Mouse (Mus musculus) cerebellum, adult 2 months (tissue): ENCODE measurements around the gene Tmem198b. TPM values are rescaled to one million over a fixed set of nuclear protein-coding genes. Genes with fewer than 3 reads are reported as not detected.

Experiments used
- DNase-seq, 2 experiments: peaks; one replicate each; pipeline ENCODE4 v3.0.0; 2021
- H3K27ac ChIP-seq: fragments of 200-500 bp; 2 replicates; pipeline ENCODE4 v1.5.1; 2012; ENCODE audit warnings: low read length, control low read depth, inconsistent platforms; ENCODE audit not compliant: insufficient read depth
- H3K27me3 ChIP-seq: fragments of 200-500 bp; 2 replicates; pipeline ENCODE4 v1.6.1; 2012; ENCODE audit warnings: inconsistent platforms, mild to moderate bottlenecking, low read length, moderate library complexity; ENCODE audit not compliant: control insufficient read depth, insufficient read depth
- H3K4me1 ChIP-seq: fragments of 200-500 bp; 2 replicates; pipeline ENCODE4 v1.6.1; 2011; ENCODE audit warnings: low read length; ENCODE audit not compliant: control insufficient read depth, insufficient read depth
- H3K4me3 ChIP-seq: fragments of 200-500 bp; replicated peaks from 2 replicates; pipeline ENCODE3; 2011; ENCODE audit warnings: mild to moderate bottlenecking, low read depth, low read length, control low read depth; ENCODE audit not compliant: insufficient read depth
- CTCF ChIP-seq: fragments of 200-500 bp; IDR thresholded peaks from 2 replicates; pipeline ENCODE4 v1.5.1; 2011; ENCODE audit warnings: low read depth, mild to moderate bottlenecking, control low read depth, low read length, moderate library complexity, borderline replicate concordance; ENCODE audit not compliant: insufficient read depth
- POLR2A ChIP-seq: fragments of 200-500 bp; IDR thresholded peaks from 2 replicates; pipeline ENCODE4 v1.6.1; 2011; ENCODE audit warnings: low read length, control low read depth, borderline replicate concordance; ENCODE audit not compliant: insufficient read depth
- whole genome bisulfite sequencing: fragments of 180-500 bp; shearing (Covaris S2); methylation state at CpG from one replicate; pipeline ENCODE4 v1.1.7; 2018; 5-methylcytosine and 5-hydroxymethylcytosine counted together
- polyA plus RNA-seq: library from polyadenylated mRNA; depleted of rRNA; stranded (reverse); fragments of >200 nt; gene quantifications from 2 replicates; pipeline ENCODE4 v1.2.3, GENCODE M21; 2012; rRNA removed

Tmem198b gene
- polyA plus RNA-seq, 1 experiment = 26.4 TPM

DNA sequence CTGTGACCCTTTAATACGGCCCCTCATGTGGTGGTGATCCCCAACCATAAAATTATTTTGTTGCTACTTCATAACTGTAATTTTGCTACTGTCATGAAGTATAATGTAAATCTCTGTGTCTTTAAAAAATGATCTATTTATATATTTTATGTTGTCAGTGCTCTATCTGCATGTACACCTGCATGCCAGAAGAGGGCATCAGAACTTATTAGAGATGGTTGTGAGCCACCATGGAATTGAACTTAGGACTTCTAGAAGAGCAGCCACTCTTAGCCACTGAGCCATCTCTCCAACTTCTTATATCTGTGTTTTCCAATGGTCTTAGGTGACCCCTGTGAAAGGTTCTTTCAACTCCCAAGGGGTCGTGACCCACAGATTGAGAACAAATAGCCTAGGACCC is 31.3 kb downstream of the Tmem198b start:
- Histone ChIP-seq H3K4me1 (no peaks in the 10 kb centered on the region), H3K4me3 (no peak overlapping the region), H3K27me3 (no peaks in the 10 kb centered on the region), H3K27ac (no peak overlapping the region)
- no peak for DNase-seq
- no peak for TF ChIP-seq CTCF
- no peak for TF ChIP-seq POLR2A
- WGBS = 74% methylated on average over 2 of the region's 2 CpGs

Other genes starting within 250 kb of the Tmem198b start
- 69.2 and 73.5 TPM in 2 replicates for gene Pa2g4, start 238.4 kb downstream of the Tmem198b start, polyA plus RNA-seq
- gene Erbb3, start 214.7 kb downstream of the Tmem198b start, polyA plus RNA-seq = 9.4 and 11.1 TPM in 2 replicates
- gene Rps26, start 177.6 kb downstream of the Tmem198b start, polyA plus RNA-seq = 303 and 334 TPM in 2 replicates
- gene Ikzf4, start 158.4 kb downstream of the Tmem198b start, polyA plus RNA-seq = 8.5 and 9.6 TPM in 2 replicates
- 15.6 and 17.9 TPM in 2 replicates for gene Suox, start 130.3 kb downstream of the Tmem198b start, polyA plus RNA-seq
- 132 and 133 TPM in 2 replicates for gene Rab5b, start 108.1 kb downstream of the Tmem198b start, polyA plus RNA-seq
- gene Pmel, start 100.2 kb downstream of the Tmem198b start, polyA plus RNA-seq = 1.00 and 1.5 TPM in 2 replicates
- 3.8 and 3.9 TPM in 2 replicates for gene Cdk2, start 99.3 kb downstream of the Tmem198b start, polyA plus RNA-seq
- 16.0 and 17.1 TPM in 2 replicates for gene Dgka, start 59.5 kb downstream of the Tmem198b start, polyA plus RNA-seq
- gene Pym1, start 56.5 kb downstream of the Tmem198b start, polyA plus RNA-seq = 37.2 and 39.7 TPM in 2 replicates
- gene Mmp19, start 13.5 kb downstream of the Tmem198b start, polyA plus RNA-seq = 0.61 and 0.70 TPM in 2 replicates
- 22.4 and 24.1 TPM in 2 replicates for gene Dnajc14, start 308 bp downstream of the Tmem198b start, polyA plus RNA-seq
- 54.5 and 60.2 TPM in 2 replicates for gene Sarnp, start 13.0 kb upstream of the Tmem198b start, polyA plus RNA-seq
- 25.7 and 26.0 TPM in 2 replicates for gene Ormdl2, start 17.3 kb upstream of the Tmem198b start, polyA plus RNA-seq
- gene Gdf11, start 87.3 kb upstream of the Tmem198b start, polyA plus RNA-seq = 13.6 and 14.8 TPM in 2 replicates
- 108 and 110 TPM in 2 replicates for gene Cd63, start 96.6 kb upstream of the Tmem198b start, polyA plus RNA-seq
- gene Rdh5, start 118.5 kb upstream of the Tmem198b start, polyA plus RNA-seq = 37.0 and 45.7 TPM in 2 replicates
- 350 and 357 TPM in 2 replicates for gene Bloc1s1, start 119.7 kb upstream of the Tmem198b start, polyA plus RNA-seq
- gene Itga7, start 129.4 kb upstream of the Tmem198b start, polyA plus RNA-seq = 96.2 and 106 TPM in 2 replicates
- not detected in 2 replicates for gene Mettl7b, start 156.6 kb upstream of the Tmem198b start, polyA plus RNA-seq
- not detected in 2 replicates for gene Olfr9, start 185.1 kb upstream of the Tmem198b start, polyA plus RNA-seq
- gene Olfr763, start 206.4 kb upstream of the Tmem198b start, polyA plus RNA-seq = not detected in 2 replicates
- not detected in 2 replicates for gene Olfr764-ps1, start 235.5 kb upstream of the Tmem198b start, polyA plus RNA-seq
- not detected in 2 replicates for gene Olfr765, start 245.6 kb upstream of the Tmem198b start, polyA plus RNA-seq